Mouse (Mus musculus): ENCODE data around the gene Stx1b.
"Not testable (repeated sequence)": the region's sequence is repeated elsewhere in the genome, so short reads cannot be mapped to it uniquely, and the experiment has no call there.

Gene Stx1b

DNA sequence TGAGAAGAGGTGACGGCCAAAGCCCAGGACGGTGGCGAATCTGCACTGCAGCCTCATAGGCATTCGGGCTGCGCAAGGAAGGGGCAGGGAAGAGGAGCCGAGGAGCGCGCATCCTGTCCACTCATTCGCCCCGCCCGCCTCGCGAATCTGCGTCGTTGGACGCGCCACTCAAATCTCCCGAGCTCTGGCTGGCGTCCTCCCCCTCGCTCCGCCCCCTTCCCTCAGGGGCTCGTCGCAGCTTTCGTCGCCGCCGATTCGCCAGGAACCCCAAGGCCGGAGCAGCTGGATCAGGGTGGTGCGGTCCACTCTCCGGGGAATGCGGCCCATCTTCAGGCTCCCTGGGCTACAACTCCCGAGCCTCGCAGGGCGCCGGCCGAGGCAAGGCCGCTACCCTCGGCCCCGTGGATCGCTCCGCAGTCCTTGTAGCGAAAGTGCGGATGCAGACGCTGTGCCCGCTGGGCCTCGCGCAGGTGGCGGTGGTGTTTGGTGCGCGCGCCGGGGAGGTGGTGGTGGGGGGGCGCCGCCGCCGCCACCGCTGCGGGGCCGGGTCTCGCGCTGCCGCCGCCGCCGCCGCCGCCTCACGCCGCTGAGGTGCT is 47.4 kb downstream of the Stx1b start:
- DNase-seq (ENCODE audit: low read depth, low spot score) = peak; percentile 97

DNA sequence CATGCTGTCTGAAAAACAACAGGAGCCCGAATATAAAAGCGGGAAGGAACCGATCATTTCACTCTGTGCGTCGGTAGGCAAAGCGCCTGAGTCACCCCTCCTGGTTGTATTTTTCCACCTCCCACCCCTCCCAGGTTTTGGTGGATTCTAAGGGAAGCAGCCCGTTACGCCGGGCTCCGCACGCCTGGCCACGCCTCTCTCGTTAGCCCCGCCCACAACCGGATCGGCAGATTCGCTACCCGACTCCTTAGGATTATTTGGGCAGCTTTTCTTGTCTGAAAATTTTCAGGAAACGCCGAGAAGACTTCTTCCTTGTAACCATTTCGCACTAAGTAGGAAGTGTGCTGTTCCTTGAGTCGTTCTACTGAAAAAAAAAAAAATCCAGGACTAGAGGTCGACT is 47.9 kb downstream of the Stx1b start, which contains the start of gene Setd1a:
Gene Setd1a, plus strand, starts transcription at position 245 of the 400 bp plus-strand sequence.
- peak; percentile 88 for DNase-seq (ENCODE audit: low read depth, low spot score)

DNA sequence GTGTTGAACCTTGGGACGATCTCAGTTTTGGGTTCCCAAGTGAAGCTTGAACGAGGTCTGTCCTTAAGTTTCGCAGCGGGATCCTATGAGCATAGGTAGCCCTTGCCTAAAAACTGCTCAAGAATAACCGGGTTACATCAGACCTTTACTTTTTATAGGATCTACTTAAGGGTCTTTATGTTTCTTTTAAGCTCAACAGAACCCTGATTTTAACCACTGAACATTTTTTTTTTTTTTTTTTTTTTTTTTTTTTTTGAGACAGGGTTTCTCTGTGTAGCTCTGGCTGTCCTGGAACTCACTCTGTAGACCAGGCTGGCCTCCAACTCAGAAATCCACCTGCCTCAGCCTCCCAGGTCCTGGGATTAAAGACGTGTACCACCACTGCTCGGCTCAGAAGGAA is 48.5 kb downstream of the Stx1b start:
- not testable (repeated sequence) for DNase-seq (ENCODE audit: low read depth, low spot score)

DNA sequence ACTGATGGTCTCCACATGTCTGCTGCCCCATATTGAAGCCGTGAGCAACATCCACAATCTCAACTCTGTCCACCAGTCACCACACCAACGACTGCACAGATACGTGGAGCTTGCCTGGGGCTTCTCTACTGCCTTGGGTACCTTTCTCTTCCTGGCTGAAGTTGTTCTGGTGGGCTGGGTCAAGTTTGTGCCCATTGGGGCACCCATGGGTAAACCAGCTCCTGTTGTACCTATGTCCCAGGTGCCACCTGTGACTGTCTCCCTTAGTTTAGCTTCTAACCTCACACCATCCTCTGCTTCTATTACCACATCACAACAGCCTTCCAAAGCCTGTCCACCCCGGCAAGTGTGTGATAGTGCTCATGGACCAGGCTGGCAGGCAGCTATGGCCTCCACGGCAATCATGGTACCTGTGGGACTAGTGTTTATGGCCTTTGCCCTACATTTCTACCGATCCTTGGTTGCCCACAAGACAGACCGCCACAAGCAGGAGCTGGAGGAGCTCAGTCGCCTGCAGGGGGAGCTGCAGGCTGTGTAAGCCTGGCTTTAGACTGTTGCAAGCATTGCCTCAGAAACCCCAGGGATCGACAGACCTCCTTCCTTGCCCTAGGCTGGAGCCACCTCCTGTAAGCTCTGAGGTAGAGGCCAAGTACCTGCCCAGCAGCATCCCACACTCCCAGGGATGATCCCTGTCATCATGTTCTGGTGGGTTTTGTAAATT is 50.5 kb downstream of the Stx1b start:
- DNase-seq (ENCODE audit: low read depth, low spot score) = peak; percentile 85

DNA sequence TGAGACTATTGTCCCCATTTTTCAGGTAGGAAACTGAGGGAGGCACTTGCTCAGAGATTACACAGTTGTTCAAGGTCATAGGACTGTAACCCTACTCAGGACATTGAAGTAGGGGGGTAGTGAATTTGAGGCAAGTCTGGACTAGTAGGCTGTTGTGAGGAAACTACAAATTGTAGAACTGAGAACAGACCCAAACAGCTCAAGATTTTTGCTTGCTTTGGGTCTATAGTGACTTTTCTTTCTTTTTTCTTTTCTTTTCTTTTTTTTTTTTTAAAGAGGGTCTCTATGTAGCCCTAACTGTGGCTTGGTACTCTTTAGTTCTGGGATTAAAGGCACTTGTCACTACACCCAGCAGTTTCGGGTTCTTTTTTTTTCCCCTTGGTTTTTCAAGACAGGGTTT is 51.8 kb downstream of the Stx1b start:
- DNase-seq (ENCODE audit: low read depth, low spot score) = no peak

DNA sequence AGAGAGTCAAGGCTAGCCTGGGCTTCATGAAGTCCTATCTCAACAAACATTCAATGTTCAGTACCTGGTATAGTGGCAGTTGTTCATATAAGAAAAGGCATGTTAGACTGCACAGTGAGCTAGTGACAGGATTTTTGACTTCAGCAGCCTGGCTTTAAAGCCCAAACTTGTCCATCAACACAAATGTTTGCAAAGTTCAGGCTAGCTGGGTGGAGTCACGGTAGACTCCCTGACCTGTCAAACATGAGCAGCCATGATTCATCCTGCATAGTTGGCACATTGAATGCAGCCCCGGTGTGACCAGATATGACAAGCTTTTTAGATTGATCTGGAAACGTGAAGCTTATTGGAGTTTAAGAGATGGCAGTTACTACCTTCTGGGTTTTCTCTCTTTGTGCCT is 52.3 kb downstream of the Stx1b start:
- no peak for DNase-seq (ENCODE audit: low read depth, low spot score)

DNA sequence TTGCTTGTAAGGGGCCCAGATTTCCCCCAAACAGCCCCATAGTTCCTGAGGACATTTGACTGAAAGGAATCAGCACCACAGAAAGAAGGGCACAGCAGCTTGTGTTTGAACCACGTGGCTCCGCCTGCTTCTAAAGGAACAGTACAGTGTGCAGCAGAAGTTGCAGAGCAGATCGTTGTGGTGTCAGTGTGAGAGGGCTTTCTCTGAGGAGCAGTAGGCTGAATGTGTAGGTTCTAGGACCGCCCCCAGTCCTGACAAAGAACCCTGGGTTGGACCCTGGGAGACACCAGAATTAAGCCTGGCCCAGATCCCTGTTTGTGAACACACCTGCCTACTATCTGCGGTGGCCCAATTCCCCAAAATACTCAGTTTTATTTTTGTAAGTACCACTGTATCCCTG is 53.1 kb downstream of the Stx1b start:
- no peak for DNase-seq (ENCODE audit: low read depth, low spot score)

DNA sequence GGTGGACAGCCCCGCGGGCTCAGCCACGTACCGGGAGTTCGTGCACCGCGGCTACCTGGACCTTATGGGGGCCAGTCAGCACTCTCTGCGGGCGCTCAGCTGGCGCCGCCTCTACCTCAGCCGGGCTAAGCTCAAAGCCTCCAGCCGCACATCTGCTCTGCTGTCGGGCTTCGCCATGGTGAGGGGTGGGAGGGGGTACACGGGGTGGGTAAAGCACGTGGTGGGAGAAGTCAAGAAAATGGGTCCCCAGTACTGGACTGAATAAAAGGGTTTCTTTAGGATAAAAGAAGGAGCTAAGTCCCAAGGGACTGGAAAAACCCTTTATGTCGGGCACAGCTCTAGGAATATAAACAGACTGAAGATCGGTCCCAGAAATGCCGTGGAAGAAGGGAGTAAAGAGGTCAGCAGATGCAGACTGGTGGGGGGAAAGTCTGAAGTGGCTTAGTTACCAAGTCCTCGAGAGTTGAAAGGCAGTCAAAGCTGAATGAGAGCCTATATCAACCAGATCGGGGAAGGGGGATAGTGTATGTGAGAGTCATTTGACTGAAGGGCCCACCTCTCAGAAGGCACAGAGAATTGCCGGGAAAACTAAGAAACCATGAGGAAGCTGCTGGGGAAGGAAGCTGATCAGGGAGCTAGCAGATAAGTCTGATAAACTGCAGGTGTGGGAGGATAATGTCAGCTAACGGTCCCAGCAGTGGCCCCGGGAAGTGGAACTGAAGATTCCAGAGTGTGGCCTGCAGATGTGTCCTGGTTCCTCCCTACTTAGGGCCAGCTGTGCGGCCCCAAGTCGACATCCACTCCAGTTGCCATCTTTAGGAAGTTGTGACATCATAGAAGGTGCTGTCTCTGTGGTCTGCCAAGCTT is 54.1 kb downstream of the Stx1b start:
- DNase-seq (ENCODE audit: low read depth, low spot score) = peak; percentile 34

DNA sequence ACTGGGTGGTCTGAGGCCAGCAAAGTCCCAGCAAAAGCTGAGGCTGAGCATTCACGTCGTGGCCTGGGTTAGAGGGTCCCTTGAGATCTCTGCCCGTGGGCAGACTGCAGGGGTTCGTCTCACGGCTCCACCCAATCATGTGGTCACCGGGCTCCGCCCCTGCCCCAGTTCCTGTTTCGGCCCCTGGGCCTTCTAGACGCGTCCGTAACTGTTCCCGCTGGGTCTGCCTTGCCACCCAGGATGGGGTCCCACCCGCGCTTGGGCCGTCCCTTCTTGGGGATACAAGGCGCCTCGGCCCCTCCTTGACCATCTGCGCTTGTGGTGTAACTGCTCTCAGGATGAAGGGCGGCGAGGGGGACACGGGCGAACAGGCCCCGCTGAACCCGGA is 54.7 kb downstream of the Stx1b start, which contains the start of gene Orai3:
Gene Orai3, plus strand, starts transcription at position 165 of the 388 bp plus-strand sequence.
- peak; percentile 79 for DNase-seq (ENCODE audit: low read depth, low spot score)

DNA sequence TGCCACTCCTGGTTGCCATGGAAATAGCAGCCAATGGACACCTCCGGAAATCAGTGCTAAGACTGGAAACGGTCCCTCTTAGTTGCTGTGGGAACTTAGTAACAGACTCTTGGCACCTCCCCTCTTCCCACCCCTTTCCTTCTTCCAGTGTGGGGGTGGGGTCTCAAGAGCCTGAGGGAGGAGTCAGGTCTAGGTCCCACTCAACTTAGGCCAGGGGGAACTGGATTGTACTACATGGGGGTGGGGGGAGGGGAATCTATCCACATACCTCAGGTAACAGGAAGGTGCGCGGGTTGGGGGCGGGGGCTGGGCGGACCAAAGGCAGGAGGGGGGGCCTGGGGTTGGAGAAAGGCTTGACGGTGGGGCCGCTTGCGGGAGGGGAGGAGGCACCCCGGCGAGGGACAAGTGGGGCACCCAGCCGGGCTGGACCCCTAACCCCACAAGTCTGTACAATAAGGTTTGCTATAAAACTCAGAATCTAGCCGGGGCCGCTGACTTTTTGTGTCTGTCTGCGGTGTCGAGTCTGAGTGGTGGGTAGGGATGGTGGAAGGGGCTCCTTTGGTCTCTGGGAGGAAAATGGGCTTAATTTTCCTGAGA is 55.3 kb downstream of the Stx1b start:
- DNase-seq (ENCODE audit: low read depth, low spot score) = peak; percentile 94

DNA sequence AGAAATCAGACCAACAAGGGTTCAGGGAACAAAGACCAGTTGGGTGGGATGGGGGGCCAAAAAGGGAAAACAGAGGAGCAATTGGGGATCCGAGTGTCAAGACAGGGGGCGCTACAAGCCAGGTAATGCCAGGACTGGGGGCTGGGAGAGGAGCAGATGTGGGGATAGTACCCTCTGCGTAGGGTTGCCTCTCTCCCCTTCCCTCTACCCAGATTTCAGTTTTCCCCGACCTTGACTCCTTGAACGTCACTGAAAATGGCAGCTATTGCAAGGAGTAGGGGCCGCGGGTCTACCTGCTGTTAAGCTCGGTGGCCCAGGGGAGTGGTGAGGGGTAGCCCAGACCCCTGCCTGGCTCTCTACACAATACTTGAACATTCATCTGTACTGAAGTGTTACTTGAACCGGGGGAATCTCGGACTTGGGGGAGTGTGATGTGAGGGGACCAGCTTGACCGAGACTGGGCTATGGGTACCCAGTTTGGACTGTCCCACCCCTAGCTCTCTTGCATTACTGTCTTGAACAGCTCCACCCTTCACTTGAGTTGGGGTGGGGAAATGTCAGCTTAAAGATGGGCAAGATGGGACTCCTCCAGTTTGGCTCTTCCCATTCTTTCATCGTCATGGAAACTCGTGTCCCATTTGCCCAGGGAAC is 55.9 kb downstream of the Stx1b start:
- DNase-seq (ENCODE audit: low read depth, low spot score) = no peak

DNA sequence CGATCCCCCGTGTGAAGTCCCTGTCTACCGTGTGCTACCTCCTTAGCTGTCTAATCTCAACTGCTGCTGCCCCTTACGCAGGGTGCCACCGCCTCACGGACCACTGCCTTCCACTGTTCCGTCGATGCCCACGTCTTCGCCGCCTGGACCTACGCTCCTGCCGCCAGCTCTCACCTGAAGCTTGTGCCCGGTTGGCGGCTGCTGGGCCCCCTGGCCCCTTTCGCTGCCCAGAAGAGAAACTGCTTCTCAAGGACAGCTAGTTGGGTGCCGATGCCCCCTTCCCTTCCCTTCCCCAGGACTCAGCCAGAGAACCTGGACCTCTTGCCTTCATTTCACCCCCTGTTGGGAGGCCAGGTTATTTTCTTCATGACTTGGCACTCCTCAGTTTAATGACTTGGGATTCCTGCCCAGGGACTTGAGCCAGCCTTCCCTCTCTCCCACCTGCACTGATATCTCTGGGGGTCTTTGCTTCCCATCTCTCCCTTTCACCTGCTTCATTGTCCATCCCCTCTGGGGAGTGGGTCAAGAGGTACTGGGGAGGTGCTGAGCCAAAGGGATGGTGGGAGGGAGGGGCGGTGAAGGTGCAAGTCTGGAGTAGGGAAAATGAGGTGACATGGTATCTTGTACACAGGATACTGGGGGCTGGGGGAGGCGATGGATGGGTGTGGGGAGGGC is 56.5 kb downstream of the Stx1b start:
- no peak for DNase-seq (ENCODE audit: low read depth, low spot score)

DNA sequence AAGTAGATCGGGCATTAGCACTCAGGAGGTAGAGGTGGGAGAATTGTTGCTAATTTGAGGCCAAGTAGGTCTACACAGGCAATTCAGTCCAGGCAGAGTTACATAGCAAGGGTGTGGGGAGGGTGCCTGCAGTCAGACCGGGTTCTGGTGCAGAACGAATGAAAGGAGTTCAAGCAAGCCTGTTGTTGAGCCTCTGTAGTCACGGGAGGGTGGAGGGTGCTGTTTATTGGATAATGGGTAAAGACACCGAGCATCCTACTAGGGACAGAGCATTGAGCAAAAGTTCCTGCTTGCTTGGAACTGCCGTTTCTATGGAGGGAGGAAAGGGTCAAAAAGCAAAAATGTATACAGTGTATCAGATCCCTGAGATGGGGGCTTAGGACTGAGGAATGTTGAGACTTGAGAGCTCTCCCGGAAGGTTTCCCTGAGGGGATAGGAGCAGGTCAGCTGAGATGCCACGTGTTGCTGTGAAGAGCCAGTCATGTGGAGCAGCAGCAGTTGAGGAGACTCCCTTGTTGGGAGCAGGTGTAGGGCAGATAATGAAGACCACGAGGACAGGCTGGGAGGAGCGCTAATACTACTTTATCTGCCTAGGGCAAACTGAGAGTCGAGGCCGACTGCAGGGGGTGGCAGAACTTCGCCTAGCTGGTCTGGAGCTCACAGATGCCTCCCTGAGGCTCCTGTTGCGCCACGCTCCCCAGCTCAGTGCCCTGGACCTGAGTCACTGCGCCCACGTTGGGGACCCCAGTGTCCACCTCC is 57.3 kb downstream of the Stx1b start:
- no peak for DNase-seq (ENCODE audit: low read depth, low spot score)

DNA sequence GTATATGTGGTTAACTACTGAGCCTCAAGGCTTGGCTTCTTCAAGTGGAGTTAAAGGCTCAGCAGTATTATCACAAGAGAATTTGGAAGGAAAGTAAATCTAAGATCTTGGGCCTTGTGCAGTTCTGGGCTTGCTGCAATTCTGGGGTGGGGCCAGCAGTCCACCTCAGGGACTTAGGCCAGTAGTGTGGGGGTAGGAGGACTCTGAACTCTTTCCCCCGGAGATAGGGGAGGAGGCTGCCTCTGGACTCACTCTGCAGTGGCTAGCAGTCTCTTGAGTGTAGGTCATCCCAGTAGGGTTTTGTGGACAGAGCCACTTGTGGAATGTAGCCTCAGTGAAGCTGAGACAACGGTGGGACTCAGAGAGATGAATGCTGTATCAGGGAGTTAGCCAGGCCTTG is 58.6 kb downstream of the Stx1b start:
- no peak for DNase-seq (ENCODE audit: low read depth, low spot score)

DNA sequence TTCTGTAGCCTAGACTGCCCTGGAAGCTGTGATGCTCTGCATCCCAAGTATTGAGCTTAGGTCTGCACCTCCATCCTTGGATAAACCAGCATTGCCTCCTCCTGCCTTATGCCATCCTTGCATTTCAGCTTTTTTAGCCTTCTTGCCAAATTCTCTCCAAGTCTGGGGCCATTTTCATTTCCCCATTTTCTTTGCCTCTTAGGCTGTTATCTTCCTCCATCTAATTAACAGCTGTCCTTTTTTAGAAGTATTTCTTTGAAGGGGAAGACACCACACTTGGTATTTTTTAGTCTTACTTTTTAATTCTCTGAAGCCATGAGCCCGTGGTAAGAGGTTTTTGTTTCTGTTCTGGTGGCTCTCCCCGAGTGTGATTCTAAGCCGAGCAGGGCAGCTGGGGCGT is 60.7 kb downstream of the Stx1b start:
- no peak for DNase-seq (ENCODE audit: low read depth, low spot score)

DNA sequence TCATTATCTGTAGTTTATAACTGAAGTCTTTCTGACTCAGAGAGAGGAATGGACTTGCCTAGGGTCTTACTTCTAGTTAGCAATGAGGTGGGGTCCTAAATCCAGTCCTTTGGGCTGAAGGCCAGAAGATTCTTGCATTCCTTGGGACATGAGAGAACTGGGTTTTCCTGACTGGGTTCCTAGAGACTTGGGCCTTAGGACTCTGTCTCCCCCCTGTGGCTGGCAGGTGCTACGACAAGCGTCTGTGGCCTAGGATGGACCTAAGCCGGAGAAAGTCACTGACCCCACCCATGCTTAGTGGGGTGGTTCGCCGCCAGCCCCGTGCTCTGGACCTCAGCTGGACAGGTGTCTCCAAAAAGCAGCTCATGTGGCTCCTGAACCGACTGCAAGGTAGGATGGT is 63.3 kb downstream of the Stx1b start:
- DNase-seq (ENCODE audit: low read depth, low spot score) = peak; percentile 79

DNA sequence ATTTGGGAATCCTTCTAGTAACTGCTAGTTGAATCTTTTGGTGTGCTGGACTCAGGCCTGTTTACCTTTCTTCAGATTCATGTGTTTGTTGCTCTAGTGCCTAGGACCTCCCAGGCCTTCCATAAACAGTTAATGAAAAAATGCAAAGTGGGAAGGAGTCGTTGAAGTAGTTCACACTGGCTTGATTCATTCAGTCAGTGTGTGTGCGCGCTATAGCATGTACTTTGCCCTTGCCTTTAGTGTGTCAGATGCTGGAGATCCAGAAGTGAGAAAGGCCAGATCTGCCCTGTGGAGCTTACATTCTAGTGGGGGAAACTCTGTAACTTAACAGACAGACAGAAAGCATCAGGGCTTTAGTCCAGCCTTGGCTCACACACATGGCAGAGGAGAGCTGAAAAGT is 63.9 kb downstream of the Stx1b start:
- no peak for DNase-seq (ENCODE audit: low read depth, low spot score)

DNA sequence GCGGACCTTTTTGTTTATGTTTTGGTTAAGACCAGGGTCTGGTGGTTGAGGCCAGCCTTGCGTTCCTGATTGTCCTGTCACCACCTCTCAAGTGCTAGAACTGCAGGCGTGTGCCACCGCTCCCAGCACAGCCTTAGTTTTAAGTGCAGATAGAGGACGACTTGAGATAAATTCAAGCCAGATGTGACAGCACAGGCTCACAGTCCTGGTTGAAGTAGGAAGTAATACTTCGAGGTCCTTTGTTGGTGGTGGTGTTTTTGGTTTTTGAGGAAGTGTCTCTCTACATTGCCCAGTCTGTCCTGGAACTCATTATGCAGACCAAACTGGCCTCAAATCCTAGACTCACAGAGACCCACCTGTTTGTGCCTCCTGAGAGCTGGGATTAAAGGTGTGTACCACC is 64.6 kb downstream of the Stx1b start:
- no peak for DNase-seq (ENCODE audit: low read depth, low spot score)
